ENCODE assay signal across 7 mouse cellular contexts in genomic region chr10:59539533-59539875, GRCm38 (mm10).
DNase-seq lines count a peak whose midpoint lies in the region; ATAC-seq and TF ChIP-seq lines count a peak whose summit lies in the region.

No protein-coding gene starts in this region.

- H3K4me1 ChIP-seq in forebrain, embryonic 10.5 days: peaks cover 31% of the 10 kb centered on the region

- peak; percentile 85 for ATAC-seq in Patski

- no peaks in the 10 kb centered on the region for H3K27me3 ChIP-seq in Patski
- H3K27me3 ChIP-seq in forebrain, embryonic 10.5 days (ENCODE audit: poor library complexity, severe bottlenecking): peaks cover 11% of the 10 kb centered on the region

- POLR2A ChIA-PET in Patski (lab: Charles Lee): no interaction called here

- under 1% methylated on average over 12 of the region's 12 CpGs for WGBS in forebrain, embryonic 10.5 days

- peak overlapping the region; percentile 49 for H3K4me3 ChIP-seq in forebrain, embryonic 10.5 days
- peak overlapping the region; percentile 50 for H3K4me3 ChIP-seq in layer of hippocampus, adult 2 months

- no peaks in the 10 kb centered on the region for H3K36me3 ChIP-seq in forebrain, embryonic 10.5 days (replicated peaks)

- in situ Hi-C loops in Patski (cut with MboI; ENCODE audit: low pct_unique_long_range_greater_than_20kb): no loop called here

- no peak for TF ChIP-seq CTCF in Patski (IDR thresholded peaks at IDR 0.05)
- TF ChIP-seq CTCF in layer of hippocampus, adult 2 months (conservative IDR thresholded peaks at IDR 0.05): no peak

- H3K27ac ChIP-seq in forebrain, embryonic 10.5 days: peak overlapping the region; percentile 65
- H3K27ac ChIP-seq in layer of hippocampus, adult 2 months: peak overlapping the region; percentile 80

- peak; percentile 58 for DNase-seq in Patski (ENCODE audit: low read depth, low spot score)
- DNase-seq in brain, adult 2 months (ENCODE audit: low read depth, low spot score): peak; percentile 79
- peak; percentile 60 for DNase-seq in forebrain, embryonic 10.5 days (ENCODE audit: extremely low spot score, low spot score)
- peak; percentile 68 for DNase-seq in heart, postnatal 4 days
- DNase-seq in layer of hippocampus, adult 2 months (ENCODE audit: low spot score in 2 of 2): peak; percentile 28 to 46
- DNase-seq in lung, postnatal 10 days: peak; percentile 62
- peak; percentile 29 for DNase-seq in retina, adult 2 months (ENCODE audit: low read depth, low spot score)

- CTCF ChIA-PET in Patski (lab: Charles Lee): interaction anchor here (0.7 to 1.1 kb wide), 3 partner anchors 17 to 76 kb away, joined by 3 read pairs; partner anchors contain the start of gene Gm10322

- H3K9me3 ChIP-seq in forebrain, embryonic 10.5 days: no peaks in the 10 kb centered on the region

Comparison
In these comparisons a context has a peak if more than half of its experiments do, and no peak if none do; other contexts are left out.
1. Peak in every context shown above with its lines: DNase-seq, ATAC-seq, H3K4me3 ChIP-seq and H3K27ac ChIP-seq.
2. DNase-seq: peak in every context shown above with its lines; median percentile 79 in brain, adult 2 months; 68 in heart, postnatal 4 days; 62 in lung, postnatal 10 days; 60 in forebrain, embryonic 10.5 days; 58 in Patski; 37 in layer of hippocampus, adult 2 months; 29 in retina, adult 2 months.